Mouse (Mus musculus) kidney, embryonic 16.5 days (tissue): ENCODE results near the gene Prss44. TPM values are rescaled to one million over a fixed set of nuclear protein-coding genes. Genes with fewer than 3 reads are reported as not detected.

ENCODE experiments used
- ATAC-seq: fragments of 200-750 bp; cut with Nextera tagmentation; 2 replicates; pipeline ENCODE4 v1.8.0; 2017; ENCODE audit warnings: moderate TSS enrichment; ENCODE audit not compliant: low FRiP score, low TSS enrichment
- H3K27ac ChIP-seq: fragments of 300-500 bp; sonication (generic); 2 replicates; pipeline ENCODE4 v1.5.1; 2014; ENCODE audit warnings: low read length
- H3K27me3 ChIP-seq: fragments of 300-500 bp; sonication (generic); 2 replicates; pipeline ENCODE4 v1.6.1; 2014; ENCODE audit warnings: low read length, control low read depth, mixed read lengths; ENCODE audit not compliant: insufficient read depth
- H3K36me3 ChIP-seq: fragments of 300-500 bp; sonication (generic); 2 replicates; pipeline ENCODE4 v1.6.1; 2014; ENCODE audit warnings: low read length, control low read depth, mixed read lengths; ENCODE audit not compliant: insufficient read depth
- H3K4me1 ChIP-seq: fragments of 300-500 bp; sonication (generic); 2 replicates; pipeline ENCODE4 v1.6.1; 2014; ENCODE audit warnings: low read length, control low read depth, mixed read lengths; ENCODE audit not compliant: insufficient read depth
- H3K4me2 ChIP-seq: fragments of 300-500 bp; sonication (generic); replicated peaks from 2 replicates; pipeline ENCODE4 v1.6.1; 2014; ENCODE audit warnings: low read depth, low read length
- H3K4me3 ChIP-seq: fragments of 300-500 bp; sonication (generic); 2 replicates; pipeline ENCODE4 v1.5.1; 2014; ENCODE audit warnings: mild to moderate bottlenecking, low read length
- H3K9ac ChIP-seq: fragments of 300-500 bp; sonication (generic); replicated peaks from 2 replicates; pipeline ENCODE4 v1.6.1; 2014; ENCODE audit warnings: low read length
- H3K9me3 ChIP-seq: fragments of 300-500 bp; sonication (generic); 2 replicates; pipeline ENCODE4 v1.6.1; 2016; ENCODE audit warnings: low read length, control low read depth
- WGBS: fragments of 180-500 bp; shearing (Covaris S2); extraction: QIAGEN DNeasy Blood & Tissue Kit; methylation state at CpG from one replicate; pipeline ENCODE4 v1.1.7; 2014; 5-methylcytosine and 5-hydroxymethylcytosine counted together
- polyA plus RNA-seq: library from polyadenylated mRNA; unstranded; fragments of >200 nt; fragmentation: Nextera tagmentation; extraction: Ambion mirVana; gene quantifications from 2 replicates; pipeline ENCODE4 v1.2.1, GENCODE M21; 2015

Prss44 gene
- polyA plus RNA-seq, 1 experiment from 2014 or later, result not detected

- no peaks in the 10 kb centered on the region for H3K27me3 ChIP-seq
- no peaks in the 10 kb centered on the region for H3K4me1 ChIP-seq
- no peak overlapping the region for H3K4me3 ChIP-seq
- H3K36me3 ChIP-seq, result no peaks in the 10 kb centered on the region
- no peak for ATAC-seq
- no peak overlapping the region for H3K4me2 ChIP-seq
- H3K9ac ChIP-seq, result no peak overlapping the region
- no peaks in the 10 kb centered on the region for H3K9me3 ChIP-seq
- 78% methylated on average over 4 of the region's 4 CpGs for WGBS
- H3K27ac ChIP-seq, result no peak overlapping the region
Measured at GRCm38 (mm10) chr9:110825426-110825825, 11.6 kb downstream of the Prss44 start.

- Histone ChIP-seq H3K4me3 (no peak overlapping the region), H3K27ac (no peak overlapping the region), H3K36me3 (no peaks in the 10 kb centered on the region), H3K27me3 (no peaks in the 10 kb centered on the region), H3K9me3 (no peaks in the 10 kb centered on the region), H3K4me1 (no peaks in the 10 kb centered on the region), H3K4me2 (no peak overlapping the region), H3K9ac (no peak overlapping the region)
- no peak for ATAC-seq
- WGBS, result 78% methylated on average over 7 of the region's 7 CpGs
Measured at GRCm38 (mm10) chr9:110825832-110826231, 12.0 kb downstream of the Prss44 start.

- Histone ChIP-seq H3K9me3 (no peaks in the 10 kb centered on the region), H3K4me3 (no peak within 1 kb of the TSS), H3K27ac (no peak within 1 kb of the TSS), H3K27me3 (no peaks in the 10 kb centered on the region), H3K9ac (no peak within 1 kb of the TSS), H3K4me1 (no peaks in the 10 kb centered on the region), H3K4me2 (no peak within 1 kb of the TSS), H3K36me3 (no peaks in the 10 kb centered on the region)
- 78% methylated on average over 3 of the region's 3 CpGs for WGBS
- no peak for ATAC-seq
Measured at GRCm38 (mm10) chr9:110826390-110826789, 12.6 kb downstream of the Prss44 start, which contains the start of gene Prss43. Gene Prss43, plus strand, starts transcription at chr9:110826690.

DNA sequence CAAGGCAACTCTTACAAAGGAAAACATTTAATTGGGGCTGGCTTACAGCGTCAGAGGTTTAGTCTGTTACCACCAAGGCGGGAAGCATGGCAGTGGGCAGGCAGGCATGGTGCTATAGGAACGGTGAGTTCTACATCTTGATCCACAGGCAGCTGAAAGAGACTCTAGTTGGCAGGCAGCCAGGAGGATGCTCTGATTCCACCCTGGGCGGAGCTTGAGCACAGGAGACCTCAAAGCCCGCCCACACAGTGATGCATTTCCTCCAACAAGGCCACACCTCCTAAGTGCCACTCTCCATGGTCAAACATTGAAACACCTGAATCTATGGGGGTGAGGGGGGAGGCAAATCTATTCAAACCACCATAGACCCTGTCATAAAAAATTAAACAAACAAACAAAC is 19.2 kb downstream of the Prss44 start:
- Histone ChIP-seq H3K27me3 (no peaks in the 10 kb centered on the region), H3K27ac (no peak overlapping the region), H3K9me3 (no peaks in the 10 kb centered on the region), H3K36me3 (no peaks in the 10 kb centered on the region), H3K4me2 (no peak overlapping the region), H3K4me3 (no peak overlapping the region), H3K4me1 (no peaks in the 10 kb centered on the region), H3K9ac (no peak overlapping the region)
- no peak for ATAC-seq
- 72% methylated on average over 5 of the region's 5 CpGs for WGBS

DNA sequence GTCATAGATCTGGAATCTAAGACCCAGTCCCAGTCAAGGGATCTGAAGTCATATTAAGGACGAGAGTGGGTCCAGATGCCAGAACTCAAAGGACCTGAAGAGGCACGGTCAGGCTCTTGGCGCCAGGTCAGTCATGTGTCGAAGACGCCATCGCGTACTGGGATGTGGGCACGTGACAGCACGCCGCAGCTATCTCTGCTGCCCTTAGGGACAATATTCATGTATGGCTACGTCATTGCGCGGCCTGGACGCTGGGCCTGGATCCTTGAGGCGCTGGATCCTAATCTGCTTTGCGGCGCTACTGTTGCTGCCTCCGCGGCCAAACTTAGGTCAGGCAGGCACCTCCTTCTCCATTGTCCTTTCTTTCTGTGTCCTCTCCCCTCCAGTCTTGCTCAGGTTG is 20.6 kb downstream of the Prss44 start, which contains the start of gene Prss45:
Gene Prss45 (plus strand): TSS at position 178 of the 400 bp plus-strand sequence.
- no peaks in the 10 kb centered on the region for H3K36me3 ChIP-seq

GRCm38 (mm10) chr9:110834961-110835360 is 21.2 kb downstream of the Prss44 start:
- Histone ChIP-seq H3K9me3 (no peaks in the 10 kb centered on the region), H3K4me1 (no peaks in the 10 kb centered on the region), H3K36me3 (no peaks in the 10 kb centered on the region), H3K9ac (no peak overlapping the region), H3K27ac (no peak overlapping the region), H3K4me2 (no peak overlapping the region), H3K4me3 (no peak overlapping the region), H3K27me3 (no peaks in the 10 kb centered on the region)
- peak; percentile 39; the same call in 1 of the 2 replicates for ATAC-seq
- WGBS, result 38% methylated on average over 10 of the region's 10 CpGs

More for the DNA sequence above, 20.6 kb downstream of the Prss44 start, which contains the start of gene Prss45:
- no peak within 1 kb of the TSS for H3K27ac ChIP-seq
- WGBS, result 79% methylated on average over 19 of the region's 19 CpGs
- H3K9me3 ChIP-seq, result no peaks in the 10 kb centered on the region
- no peaks in the 10 kb centered on the region for H3K4me1 ChIP-seq
- no peak for ATAC-seq
- no peak within 1 kb of the TSS for H3K4me2 ChIP-seq
- H3K4me3 ChIP-seq, result no peak within 1 kb of the TSS
- H3K9ac ChIP-seq, result no peak within 1 kb of the TSS
- no peaks in the 10 kb centered on the region for H3K27me3 ChIP-seq

- Histone ChIP-seq H3K27me3 (no peaks in the 10 kb centered on the region), H3K36me3 (no peaks in the 10 kb centered on the region), H3K9ac (no peak overlapping the region), H3K9me3 (no peaks in the 10 kb centered on the region), H3K4me1 (peaks cover 4% of the 10 kb centered on the region), H3K27ac (no peak overlapping the region), H3K4me3 (no peak overlapping the region), H3K4me2 (no peak overlapping the region)
- ATAC-seq, result no peak
- WGBS, result 51% methylated on average over 2 of the region's 2 CpGs
Measured at GRCm38 (mm10) chr9:110836112-110836511, 22.3 kb downstream of the Prss44 start.

GRCm38 (mm10) chr9:110840905-110841304 is 27.1 kb downstream of the Prss44 start:
- no peak overlapping the region for H3K4me3 ChIP-seq
- no peaks in the 10 kb centered on the region for H3K9me3 ChIP-seq
- no peak overlapping the region for H3K4me2 ChIP-seq
- H3K9ac ChIP-seq, result no peak overlapping the region
- no peak for ATAC-seq
- H3K27me3 ChIP-seq, result no peaks in the 10 kb centered on the region
- H3K4me1 ChIP-seq, result peaks cover 10% of the 10 kb centered on the region
- no peaks in the 10 kb centered on the region for H3K36me3 ChIP-seq
- 78% methylated on average over 6 of the region's 6 CpGs for WGBS
- no peak overlapping the region for H3K27ac ChIP-seq

- no peak overlapping the region for H3K4me3 ChIP-seq
- 41% methylated on average over 2 of the region's 2 CpGs for WGBS
- no peak for ATAC-seq
Measured at GRCm38 (mm10) chr9:110841438-110841837, 27.6 kb downstream of the Prss44 start.

DNA sequence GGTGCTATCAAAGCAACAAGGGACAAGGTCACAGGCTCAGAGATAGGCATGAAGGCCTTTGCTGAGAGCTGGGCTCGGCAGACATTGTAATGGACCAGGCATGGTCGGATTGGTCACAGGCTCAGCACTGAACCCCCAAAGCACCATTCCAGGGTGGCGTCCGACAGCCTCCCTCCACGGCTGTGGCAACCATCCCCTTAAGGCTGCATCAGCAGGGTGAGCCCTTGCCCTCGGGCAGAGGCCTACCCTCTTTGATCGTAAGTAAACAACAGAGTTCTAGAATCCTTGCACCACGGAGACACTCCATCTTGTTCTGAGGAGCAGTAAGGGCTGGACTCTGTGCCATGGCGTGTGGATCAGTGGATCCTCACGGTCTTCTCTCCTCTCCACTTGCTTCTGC is 30.4 kb downstream of the Prss44 start, which contains the start of gene Prss46:
Gene Prss46 (plus strand): TSS at position 301 of the 400 bp plus-strand sequence.
- Histone ChIP-seq H3K9ac (no peak within 1 kb of the TSS), H3K36me3 (no peaks in the 10 kb centered on the region), H3K4me3 (no peak within 1 kb of the TSS), H3K27ac (no peak within 1 kb of the TSS), H3K9me3 (no peaks in the 10 kb centered on the region), H3K4me2 (no peak within 1 kb of the TSS), H3K27me3 (no peaks in the 10 kb centered on the region), H3K4me1 (peaks cover 10% of the 10 kb centered on the region)
- no peak for ATAC-seq
- WGBS, result 81% methylated on average over 10 of the region's 10 CpGs

More at GRCm38 (mm10) chr9:110841438-110841837, 27.6 kb downstream of the Prss44 start:
- peaks cover 10% of the 10 kb centered on the region for H3K4me1 ChIP-seq
- H3K4me2 ChIP-seq, result no peak overlapping the region
- H3K27ac ChIP-seq, result no peak overlapping the region
- H3K9ac ChIP-seq, result no peak overlapping the region
- no peaks in the 10 kb centered on the region for H3K36me3 ChIP-seq
- H3K9me3 ChIP-seq, result no peaks in the 10 kb centered on the region
- no peaks in the 10 kb centered on the region for H3K27me3 ChIP-seq
